Mouse (Mus musculus) retina, embryonic 14.5 days (tissue): ENCODE data around the gene Cubn.

ENCODE experiments used
- DNase-seq: peaks from one replicate; pipeline ENCODE4 v3.0.0-alpha.2; 2015; ENCODE audit warnings: low spot score

The Cubn gene

DNA sequence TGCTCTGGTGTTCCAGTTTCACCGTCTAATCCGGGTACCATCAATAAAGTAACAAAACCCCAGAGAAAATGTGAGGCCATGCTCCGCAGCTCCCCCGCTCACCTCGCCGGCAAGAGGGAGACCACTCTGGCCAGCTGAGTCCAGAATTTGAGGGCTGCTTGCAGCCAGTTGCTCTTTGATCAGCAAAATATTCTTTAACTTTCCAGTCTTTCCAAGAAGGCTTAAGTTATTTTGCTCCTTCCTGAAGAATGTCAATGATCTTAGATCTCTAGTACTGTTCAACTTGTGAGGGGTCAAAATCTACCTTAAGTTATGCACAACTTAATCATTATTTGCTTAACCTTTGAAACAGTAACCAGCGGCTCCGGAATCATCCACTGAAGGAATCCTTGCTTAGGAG, at the start of gene Cubn:
TSS of gene Cubn (minus strand) at position 80 of the 400 bp plus-strand sequence.
- DNase-seq, result no peak

DNA sequence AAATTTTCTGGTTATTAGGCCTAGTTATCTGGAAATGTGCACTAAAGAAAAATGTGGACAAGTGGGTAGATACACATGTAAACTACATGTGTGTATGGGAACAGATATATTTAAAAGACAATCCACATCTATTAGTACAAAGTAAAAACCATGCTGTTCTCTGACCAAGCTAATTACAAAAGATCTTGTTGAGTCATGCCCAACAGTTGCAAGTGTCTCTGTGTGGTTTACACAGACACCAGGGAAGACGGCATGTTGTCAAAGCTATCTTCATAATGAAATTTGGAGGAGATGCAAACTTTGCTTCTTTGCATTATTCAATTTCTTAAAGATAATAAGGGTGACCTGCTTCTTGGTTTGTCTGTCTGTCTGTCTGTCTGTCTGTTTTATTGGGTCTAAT, 48.2 kb upstream of the Cubn start:
- no peak for DNase-seq

DNA sequence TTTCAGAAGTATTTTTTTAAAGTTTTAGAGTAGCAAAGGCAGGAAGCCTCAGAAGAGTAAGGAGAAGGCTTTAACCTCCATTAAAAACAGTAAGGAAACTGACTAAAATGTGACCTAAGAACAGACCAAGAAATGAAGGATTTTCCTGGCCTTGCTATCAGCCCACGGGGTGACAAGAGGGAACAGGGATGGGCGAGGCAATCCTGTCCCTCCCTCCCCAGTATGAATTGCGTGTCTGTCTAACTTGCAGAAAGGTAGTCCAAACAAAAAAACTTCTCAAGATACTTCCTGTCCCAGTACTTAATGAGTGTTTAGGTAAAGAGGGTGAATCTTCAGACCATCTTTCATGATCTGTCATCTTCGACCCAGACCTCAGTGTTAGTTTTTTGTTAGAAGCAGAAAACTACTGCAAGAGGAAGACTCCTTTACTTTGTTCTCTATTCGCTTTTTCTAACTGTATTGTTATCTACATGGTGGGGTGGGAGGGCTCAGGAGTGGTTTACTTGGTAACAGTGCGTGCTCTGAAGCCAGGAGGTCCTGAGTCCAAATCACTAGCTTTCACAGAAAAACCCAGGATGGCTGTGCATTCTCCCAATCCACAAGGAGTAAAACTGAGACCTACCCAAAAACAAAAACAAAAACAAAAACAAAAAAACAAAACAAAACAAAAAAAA, 47.2 kb upstream of the Cubn start:
- DNase-seq, result no peak

DNA sequence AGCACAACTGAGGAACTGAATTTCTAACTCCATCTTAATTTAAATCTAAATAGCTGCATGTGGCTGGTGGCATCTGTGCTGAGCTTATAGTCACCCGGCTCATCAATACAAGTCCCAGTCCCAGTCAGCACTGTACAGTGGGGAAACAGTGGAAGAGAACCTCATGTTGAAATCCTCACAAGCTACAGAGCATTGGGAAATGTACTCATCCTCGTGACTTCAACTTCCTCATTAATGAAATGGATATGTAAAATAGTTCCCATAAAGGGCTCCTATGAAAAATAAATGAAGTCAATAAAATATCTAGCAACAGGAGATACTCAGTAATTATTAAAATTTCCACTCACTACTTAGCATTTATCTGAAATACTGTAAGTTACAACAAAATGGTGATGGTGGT, 46.6 kb upstream of the Cubn start:
- no peak for DNase-seq

DNA sequence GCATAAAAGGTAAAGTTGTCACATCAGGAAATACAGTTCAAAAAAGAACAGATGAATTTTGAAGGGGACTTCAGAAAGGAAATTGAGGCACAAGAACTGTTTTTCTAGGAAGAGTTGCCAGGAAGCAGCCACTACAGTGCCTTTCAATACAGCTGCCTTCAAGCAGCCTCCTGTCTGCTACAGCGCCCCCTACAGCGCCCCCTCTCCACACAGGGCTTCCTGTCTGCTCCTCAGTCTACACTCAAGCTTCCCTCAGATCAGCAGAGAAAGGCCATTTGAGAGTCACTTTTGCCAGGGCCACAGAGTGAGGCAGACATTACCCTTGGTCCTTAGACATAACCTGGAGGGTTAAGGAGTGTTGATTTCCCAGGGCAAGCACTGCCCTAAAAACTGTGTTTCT, 46.1 kb upstream of the Cubn start:
- no peak for DNase-seq

DNA sequence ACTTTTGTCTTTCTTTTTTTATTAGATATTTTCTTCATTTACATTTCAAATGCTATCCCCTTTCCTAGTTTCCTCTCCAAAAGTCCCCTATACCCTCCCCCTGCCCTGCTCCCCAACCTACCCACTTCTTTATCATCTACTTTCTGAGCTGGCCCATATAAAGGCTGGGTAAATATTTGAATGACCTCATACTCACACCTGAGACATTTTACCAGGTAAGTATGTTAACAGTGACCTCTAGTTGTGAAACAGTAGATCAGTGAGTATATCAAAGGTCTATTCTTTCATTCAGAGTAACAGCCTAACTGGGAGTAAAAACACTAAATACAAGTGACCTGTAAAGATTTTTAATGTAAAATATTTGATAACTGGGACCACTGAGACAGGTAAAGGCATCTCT, 45.1 kb upstream of the Cubn start:
- no peak for DNase-seq

DNA sequence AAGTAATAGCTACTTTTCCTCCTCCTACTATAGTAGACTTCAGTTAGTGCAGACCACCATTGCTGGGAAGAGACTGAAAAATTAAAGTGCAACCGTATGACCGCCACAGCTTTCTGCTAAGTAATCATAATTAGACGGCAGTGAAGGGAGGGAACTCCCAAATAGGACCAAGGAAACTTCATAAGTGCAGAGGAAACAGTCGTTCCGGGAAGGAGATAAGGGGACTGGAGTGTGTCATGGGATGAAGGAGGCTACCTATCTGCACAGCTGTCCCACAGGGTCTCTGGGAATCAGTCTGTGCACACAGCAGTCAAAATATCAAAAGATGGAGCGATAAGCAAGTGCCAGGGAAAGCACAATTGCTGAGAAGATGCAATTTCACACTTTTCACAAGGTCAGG, 39.0 kb upstream of the Cubn start:
- DNase-seq, result no peak

DNA sequence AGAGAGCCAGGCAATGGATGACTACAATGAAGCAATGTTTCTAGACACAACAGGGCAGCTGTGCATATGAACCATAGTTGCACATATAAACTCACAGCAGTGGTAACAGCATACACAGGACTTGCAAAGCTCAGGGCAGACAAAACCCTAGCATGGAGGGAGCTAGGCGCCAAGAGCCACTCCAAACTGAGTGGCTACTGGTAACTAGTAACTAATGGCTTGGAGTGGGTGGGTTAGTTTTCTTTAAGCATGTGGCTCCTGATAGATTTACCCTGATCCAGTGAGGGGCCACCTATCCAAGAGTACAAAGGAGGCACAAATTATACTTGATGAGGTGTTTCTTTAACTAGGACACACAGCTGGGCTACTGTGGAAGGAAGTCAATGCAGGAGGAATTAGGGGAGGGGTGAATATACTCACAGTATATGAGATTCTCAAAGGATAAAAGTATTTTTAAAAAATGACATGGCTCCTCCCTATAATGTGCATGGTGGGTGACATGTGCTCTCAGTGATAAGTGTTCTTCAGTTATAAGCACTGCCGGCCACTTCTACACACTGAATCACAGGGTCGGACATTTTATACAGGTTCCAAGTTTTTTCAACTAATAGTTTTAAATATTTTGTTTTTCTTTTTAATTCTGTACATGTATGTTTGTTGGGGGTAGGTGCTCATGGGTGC, 37.8 kb upstream of the Cubn start:
- no peak for DNase-seq

DNA sequence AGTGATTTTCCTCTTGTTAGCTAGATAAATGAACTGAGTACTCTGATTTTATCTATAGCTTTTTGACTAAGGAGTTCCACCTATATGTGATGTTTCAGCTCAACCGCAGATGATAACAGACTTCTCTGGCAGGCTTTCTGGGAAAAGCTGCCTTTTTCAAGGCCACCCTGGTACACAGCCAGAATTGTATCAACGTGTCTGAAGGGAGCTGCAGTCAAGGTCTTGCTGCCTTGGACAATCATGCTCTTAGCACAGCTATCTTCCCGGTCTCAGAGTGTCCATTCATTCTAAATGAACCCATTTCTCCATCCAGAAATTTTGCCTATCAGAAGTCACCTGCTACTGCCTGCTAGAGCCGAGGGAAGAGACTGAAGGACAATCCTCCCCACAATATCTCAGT, 35.9 kb upstream of the Cubn start:
- DNase-seq, result no peak

DNA sequence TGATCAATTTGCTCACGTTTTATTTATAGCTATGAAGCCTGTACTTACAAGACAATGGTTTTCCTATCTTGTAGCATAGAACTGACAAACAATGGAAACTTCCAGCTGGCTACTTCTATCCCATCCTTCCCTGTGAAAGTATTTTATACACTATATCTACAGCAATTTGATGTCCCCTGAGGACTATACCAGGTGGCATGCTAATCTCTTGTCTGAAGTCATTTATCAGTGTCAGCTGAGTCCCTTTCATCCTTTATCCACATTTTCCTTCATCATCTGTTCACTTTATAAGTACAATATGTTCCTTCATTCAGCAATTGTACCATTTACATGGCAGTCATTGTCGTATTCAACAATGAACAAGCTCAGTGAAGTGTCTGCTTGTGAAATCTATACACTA, 35.5 kb upstream of the Cubn start:
- DNase-seq, result peak; percentile 39

DNA sequence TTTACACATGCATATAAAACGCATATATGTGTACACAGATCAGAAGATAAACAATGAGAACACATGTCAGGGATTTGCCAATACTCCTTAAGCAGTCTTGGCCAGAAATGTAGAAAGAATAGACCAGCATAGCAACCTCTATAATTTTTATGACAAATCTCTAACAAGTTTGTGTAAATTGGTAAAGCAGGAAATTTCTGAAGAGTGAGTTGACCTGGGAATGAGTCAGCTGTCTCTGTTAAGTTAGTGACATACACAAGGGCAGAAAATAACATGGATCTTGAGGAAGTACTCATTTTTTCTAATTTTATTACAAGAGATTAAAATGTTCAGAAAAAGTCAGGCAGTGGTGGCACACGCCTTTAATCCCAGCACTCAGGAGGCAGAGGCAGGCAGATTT, 34.6 kb upstream of the Cubn start:
- DNase-seq, result no peak

DNA sequence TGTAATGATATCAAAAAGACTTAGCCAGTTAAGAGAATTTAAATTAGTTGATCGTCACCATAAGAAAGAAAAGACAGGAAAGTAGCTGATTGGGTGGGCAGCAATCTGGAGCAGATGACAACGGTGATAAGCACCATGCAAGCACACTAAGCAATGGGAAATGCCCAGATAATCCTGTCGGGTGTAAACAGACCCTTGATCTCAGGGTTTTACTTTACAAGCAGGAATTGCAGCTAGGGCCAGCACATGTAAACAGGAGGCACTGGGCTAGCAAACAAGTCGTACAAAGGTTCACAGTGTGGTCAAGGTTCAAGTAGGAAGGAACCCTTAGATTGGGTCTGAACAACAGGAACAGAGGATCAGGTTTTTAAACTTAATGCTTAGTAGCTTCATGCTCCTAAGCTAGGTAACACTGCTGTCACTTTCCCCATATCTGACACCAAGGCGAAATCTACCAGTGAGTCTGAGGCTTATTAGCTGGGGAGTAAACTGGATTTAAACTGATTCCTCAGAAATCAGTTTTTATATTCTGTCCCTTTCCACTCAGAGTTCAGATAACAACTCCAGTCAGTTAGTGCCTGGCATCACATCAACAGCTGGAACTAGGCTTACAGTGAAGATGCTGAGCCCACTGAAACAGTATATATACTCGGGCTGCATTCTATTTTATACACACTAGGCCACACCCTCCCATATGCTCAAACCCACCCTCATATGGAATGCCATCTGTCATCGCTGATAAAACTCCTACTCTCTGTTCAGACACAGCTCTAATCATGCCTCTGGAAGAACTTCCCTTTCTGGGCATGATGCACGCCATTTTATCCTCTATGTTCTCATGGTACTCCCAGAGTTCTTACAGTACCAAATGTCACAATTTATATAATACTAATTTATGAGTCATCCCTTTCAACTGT, 32.2 kb upstream of the Cubn start:
- peak; percentile 34 for DNase-seq

DNA sequence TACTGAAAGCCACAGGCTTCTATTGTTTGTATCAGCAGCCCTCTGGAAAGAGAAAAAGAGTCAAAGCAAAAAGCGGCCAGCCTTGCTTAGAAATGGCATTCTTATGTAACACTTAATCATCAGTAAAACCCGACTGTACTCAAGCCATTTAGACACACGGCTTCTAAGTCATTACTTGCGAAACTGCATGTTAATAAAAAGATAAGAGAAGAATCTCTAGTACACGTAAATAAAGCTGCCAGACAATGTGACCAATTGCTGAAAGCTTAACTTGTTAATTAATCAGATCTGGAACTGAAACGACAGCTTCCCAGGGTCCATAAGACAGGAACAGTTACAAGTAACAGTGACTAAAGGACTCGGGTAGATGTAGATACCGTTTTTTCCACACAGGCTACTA, 30.5 kb upstream of the Cubn start:
- DNase-seq, result no peak

DNA sequence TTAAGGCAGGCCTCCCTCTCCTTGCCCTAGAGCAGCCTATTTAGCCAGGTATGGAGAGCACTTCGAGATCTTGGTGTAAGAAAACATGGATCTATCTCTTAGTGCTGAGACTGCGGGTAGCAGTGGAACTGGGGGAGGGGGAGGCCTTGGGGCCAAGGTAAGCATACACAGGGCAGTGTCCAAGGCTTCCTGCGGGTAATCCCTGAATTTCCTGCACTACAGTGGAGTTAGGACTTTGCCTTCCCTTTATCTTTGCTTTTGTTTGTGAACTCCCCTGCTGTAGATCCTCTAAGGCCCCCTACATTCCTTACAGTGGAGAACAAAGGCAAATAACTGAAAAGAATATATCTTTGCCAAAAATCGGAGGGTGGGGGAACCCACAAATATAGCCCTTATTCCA, 23.3 kb upstream of the Cubn start:
- no peak for DNase-seq

DNA sequence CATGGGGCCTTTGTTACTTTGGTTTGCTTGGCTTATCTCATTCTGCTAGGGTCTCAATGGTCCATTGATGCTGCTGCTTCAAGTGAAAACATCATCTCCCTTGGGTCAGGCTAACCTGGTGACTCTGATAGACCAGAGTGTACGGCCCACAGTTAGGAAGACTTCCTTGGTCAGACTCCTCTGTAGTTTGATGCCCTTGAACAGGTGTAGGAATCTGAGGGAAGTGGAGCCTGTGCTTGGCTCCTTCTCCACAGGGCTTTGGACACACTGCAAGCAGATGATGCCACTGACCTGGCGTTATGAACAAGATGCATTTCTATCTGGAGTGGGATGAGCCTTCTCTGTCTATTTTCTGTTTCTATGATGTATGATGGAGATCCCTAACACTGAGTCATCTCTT, 11.1 kb upstream of the Cubn start:
- no peak for DNase-seq

DNA sequence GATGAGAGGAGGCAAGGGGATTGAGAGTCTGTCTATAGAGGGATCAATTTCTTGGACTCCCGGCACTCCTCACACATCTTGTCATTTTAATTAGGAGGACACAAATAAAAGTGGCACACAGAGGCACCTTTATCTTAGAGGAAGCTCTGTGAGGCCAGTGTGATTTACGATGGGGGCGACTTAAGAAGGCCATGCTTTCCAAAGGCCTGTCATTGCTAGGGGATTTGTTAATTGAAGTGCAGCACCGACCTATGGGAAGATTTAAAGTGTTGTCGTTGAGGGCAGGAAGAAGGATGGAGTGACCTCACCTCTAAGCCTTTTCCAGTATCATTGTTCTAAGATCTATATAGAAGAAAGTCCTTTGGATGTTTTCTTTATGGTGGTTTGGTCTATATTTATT, 9.9 kb upstream of the Cubn start:
- DNase-seq, result no peak

DNA sequence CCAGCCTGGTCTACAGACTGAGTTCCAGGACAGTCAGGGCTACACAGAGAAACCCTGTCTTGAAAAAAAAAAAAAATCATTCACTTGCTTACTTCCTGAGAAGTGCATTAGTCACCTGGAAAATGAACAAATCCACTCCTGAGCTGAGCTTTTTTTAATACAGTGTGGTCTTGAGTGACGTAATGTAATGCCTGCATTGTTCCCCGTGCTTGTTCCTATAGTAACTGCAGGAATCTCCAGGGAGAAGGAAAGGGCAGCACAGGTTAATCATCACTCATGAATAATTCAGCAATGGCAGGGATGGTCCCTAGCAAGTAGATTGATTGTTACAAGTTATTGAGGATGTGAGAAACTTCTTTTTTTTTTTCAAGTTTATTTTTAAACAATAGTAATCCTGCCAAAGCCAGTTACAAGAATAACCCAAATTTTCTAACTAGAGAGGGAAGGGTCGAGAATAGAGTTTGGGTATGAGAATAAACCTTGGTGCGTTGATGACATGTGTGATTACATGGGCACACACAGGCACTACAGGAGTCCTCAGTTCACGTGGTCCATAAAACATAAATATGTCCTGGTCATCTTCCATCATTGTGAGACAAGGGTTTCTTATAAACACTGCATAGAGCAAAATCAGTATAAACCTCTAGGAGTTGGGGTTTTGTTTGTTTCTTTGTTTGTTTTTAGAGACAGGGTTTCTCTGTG, 8.8 kb upstream of the Cubn start:
- DNase-seq, result peak; percentile 61

DNA sequence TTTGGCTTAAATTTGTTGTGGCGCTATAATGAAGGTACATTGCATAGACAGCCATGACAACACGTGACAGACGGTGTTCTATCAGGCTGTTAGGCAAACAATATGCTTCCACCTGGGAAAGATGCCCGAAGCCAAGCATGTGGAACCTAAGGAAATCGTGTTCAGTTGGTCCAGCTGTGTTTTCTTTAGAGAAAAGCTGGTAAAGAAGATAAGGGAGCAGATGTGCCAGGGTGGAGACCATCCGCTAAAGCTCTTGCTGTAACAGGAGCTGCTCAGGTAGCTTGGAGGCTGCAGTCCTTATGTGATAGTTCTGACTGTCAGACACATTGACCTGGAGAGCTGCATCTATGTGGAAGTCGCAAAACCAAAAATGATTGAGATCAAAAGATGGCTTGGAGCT, 7.6 kb upstream of the Cubn start:
- no peak for DNase-seq

DNA sequence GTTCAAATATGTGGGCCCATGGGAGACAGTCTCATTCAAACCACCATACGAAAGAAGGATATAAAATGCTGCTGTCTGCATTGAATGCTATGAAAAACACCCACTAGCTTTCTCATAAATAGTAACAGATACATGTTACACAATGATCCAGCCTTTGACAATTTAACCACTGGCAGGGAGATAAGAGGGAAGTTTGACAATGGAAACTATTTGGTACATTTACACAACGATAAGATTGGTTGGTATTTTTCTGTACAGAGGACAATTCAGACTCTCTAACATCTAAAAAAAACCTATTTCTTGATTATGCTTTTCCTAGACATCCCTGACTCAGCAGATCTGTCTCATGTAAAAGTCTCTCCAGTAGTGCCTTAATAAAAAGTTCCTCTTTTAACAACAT, 4.5 kb upstream of the Cubn start:
- DNase-seq, result no peak

DNA sequence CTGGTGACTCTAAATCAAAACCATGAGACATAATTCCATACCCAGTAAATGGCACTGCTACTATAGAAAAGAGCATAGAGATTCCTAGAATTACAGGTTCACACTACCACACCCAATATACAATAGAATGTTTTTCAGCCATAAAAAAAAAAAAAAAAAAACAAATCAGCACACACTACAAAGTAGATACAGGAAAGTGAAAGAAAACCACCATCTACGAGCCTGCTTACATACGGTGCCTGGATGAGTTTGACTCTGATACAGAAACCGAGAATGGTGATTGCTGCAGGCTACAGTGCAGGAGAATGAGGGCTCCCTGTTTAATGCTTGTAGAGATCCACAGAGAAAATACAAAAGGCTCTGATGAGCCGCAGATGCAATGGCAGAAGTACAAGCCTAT, 1.3 kb upstream of the Cubn start:
- DNase-seq, result no peak

DNA sequence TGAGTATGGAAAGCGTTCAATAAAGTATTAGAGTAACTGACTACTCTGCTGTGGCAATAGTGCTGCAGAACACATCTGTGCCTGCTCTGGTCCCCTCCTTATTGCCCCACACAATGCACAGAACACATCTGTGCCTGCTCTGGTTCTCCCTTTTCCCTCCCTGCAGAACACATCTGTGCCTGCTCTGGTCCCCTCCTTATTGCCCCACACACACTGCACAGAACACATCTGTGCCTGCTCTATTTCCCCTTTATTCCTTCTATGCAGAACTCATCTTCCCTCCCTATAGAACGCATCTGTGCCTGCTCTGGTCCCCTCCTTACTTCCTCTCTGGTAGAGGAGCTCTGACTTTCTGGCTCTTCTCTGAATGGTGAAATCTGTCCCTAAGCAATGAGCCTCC, 1.1 kb downstream of the Cubn start:
- no peak for DNase-seq

DNA sequence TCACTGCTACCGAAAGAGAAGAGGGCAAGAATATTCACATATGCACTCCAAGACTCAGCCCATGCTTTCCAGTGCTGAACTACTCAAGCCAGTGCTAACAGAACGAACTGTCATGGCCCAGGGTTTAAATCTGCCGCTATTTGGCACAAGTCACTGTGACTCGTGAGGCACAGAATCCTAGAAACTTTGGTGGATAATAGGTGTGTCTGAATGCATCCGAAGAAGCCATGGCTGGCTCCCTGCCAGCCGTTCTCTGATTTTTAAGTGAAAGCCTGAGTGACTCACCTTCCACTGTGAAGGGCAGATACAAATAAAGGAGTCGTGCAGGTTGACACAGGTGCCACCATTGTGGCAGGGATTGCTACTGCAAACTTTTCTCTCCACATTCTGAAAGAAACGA, 5.1 kb downstream of the Cubn start:
- DNase-seq, result no peak

DNA sequence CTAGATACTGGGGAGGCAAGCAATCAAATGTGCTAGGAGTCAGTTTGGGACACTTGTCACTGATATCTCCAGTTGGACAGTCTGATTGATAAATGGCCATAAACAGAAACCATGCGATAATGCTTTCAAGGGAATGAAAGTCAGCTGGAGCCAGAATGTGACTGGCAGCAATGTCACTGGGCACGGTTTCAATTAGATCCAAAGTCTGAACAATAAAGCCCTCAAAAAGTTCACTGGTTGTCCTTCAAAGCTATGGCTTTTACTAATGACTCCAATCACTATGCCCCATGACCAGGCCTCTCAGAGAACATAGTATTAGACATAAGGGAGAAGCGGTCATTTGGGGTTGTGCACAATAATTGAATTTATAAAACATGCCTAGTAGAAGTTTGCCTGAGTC, 7.0 kb downstream of the Cubn start:
- no peak for DNase-seq
